Mouse (Mus musculus) lung, postnatal 0 days (tissue): ENCODE measurements around the gene Gm45234. TPM values are rescaled to one million over a fixed set of nuclear protein-coding genes. Genes with fewer than 3 reads are reported as not detected.

ENCODE experiments used
- ATAC-seq: fragments of 200-750 bp; cut with Nextera tagmentation; 2 replicates; pipeline ENCODE4 v1.8.0; 2017; ENCODE audit warnings: moderate library complexity
- DNase-seq: peaks from one replicate; pipeline ENCODE4 v3.0.0-alpha.2; 2016; ENCODE audit warnings: low spot score
- H3K27ac ChIP-seq: fragments of 300-500 bp; sonication (generic); 2 replicates; pipeline ENCODE4 v1.5.1; 2014; ENCODE audit warnings: antibody characterized with exemption, mild to moderate bottlenecking, low read length, mixed read lengths
- H3K27me3 ChIP-seq: fragments of 300-500 bp; sonication (generic); replicated peaks from 2 replicates; pipeline ENCODE4 v1.6.1; 2014; ENCODE audit warnings: low read length, mixed read lengths; ENCODE audit not compliant: insufficient read depth
- H3K36me3 ChIP-seq: fragments of 300-500 bp; sonication (generic); 2 replicates; pipeline ENCODE4 v1.6.1; 2014; ENCODE audit warnings: low read length, mixed read lengths; ENCODE audit not compliant: insufficient read depth
- H3K4me1 ChIP-seq: fragments of 300-500 bp; sonication (generic); 2 replicates; pipeline ENCODE4 v1.6.1; 2014; ENCODE audit warnings: antibody characterized with exemption, low read depth, low read length, mixed read lengths; ENCODE audit not compliant: insufficient read depth
- H3K4me2 ChIP-seq: fragments of 300-500 bp; sonication (generic); replicated peaks from 2 replicates; pipeline ENCODE4 v1.6.1; 2014; ENCODE audit warnings: low read depth, mild to moderate bottlenecking, low read length, moderate library complexity, mixed read lengths
- H3K4me3 ChIP-seq: fragments of 300-500 bp; sonication (generic); 2 replicates; pipeline ENCODE4 v1.5.1; 2014; ENCODE audit warnings: low read depth, low read length
- H3K9ac ChIP-seq: fragments of 300-500 bp; sonication (generic); replicated peaks from 2 replicates; pipeline ENCODE4 v1.6.1; 2014; ENCODE audit warnings: low read depth, mild to moderate bottlenecking
- H3K9me3 ChIP-seq: fragments of 300-500 bp; sonication (generic); 2 replicates; pipeline ENCODE4 v1.6.1; 2016; ENCODE audit warnings: low read length, mixed read lengths
- CTCF ChIP-seq: IDR thresholded peaks from 2 replicates; pipeline ENCODE4 v1.5.1; 2016; ENCODE audit warnings: antibody characterized with exemption, mild to moderate bottlenecking
- EP300 ChIP-seq: IDR thresholded peaks from 2 replicates; pipeline ENCODE4 v1.6.1; 2016; ENCODE audit warnings: antibody characterized with exemption, mild to moderate bottlenecking, control low read depth
- WGBS: fragments of 180-500 bp; shearing (Covaris S2); extraction: QIAGEN DNeasy Blood & Tissue Kit; methylation state at CpG from one replicate; pipeline ENCODE4 v1.1.7; 2014; 5-methylcytosine and 5-hydroxymethylcytosine counted together
- polyA plus RNA-seq: library from polyadenylated mRNA; unstranded; fragments of >200 nt; fragmentation: Nextera tagmentation; extraction: Ambion mirVana; gene quantifications from 2 replicates; pipeline ENCODE4 v1.2.1, GENCODE M21; 2015

Gm45234 gene
- polyA plus RNA-seq, 1 experiment from 2014 or later = not detected

DNA sequence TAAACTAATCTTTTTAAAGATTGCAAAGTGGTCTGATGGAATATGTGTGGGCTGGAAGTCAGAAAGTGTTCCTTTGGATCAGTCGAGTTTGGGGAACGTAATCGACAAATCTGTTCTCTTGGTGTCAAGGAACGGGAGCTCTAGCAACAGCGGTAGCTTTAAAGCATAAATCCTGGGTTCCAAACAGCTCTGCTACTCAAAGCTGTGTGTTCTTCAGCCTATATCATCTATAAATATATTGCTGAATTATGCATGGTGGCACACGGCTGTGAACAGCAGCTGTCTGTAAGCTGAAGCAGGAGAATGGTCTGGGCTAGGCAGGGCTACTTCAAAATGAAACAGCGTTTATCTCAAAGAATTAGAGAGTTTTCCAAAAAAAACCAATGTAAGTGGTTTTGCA lies 25.1 kb upstream of the Gm45234 start:
- TF ChIP-seq CTCF (no peak), EP300 (no peak)
- H3K4me3 ChIP-seq = no peak overlapping the region
- H3K9me3 ChIP-seq = no peaks in the 10 kb centered on the region
- 0 out of 2 replicates have a peak, but pooled peaks cover 4% of the 10 kb centered on the region for H3K4me1 ChIP-seq
- no peaks in the 10 kb centered on the region for H3K36me3 ChIP-seq
- no peak overlapping the region for H3K27ac ChIP-seq
- no peak overlapping the region for H3K9ac ChIP-seq
- ATAC-seq (no peak), DNase-seq (no peak)
- H3K27me3 ChIP-seq = no peaks in the 10 kb centered on the region
- 88% methylated on average over 7 of the region's 7 CpGs for WGBS
- H3K4me2 ChIP-seq = no peak overlapping the region

DNA sequence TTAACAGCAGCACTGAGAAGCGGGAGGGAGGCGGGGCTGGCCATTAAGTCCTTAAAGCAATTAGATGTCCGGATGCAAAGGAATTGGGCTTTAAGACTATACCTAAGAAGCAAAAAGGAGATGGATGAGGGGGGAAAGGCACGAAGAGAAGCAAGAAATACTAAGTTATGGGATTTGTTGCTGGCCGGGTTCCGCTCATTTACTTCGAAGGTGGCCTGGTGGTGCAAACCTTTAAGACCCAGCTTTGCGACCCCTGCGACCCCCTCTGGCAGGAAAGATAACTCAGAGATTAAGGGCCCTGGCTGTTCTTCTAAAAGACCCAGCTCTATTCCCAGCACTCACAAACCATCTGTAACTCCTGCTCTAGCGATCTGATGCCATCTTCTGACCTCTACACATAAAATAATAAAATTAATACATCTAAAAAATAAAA lies 24.2 kb upstream of the Gm45234 start:
- H3K27ac ChIP-seq = no peak overlapping the region
- H3K36me3 ChIP-seq = no peaks in the 10 kb centered on the region
- TF ChIP-seq EP300 = no peak
- DNase-seq = peak; percentile 76
- no peak overlapping the region for H3K9ac ChIP-seq
- H3K4me3 ChIP-seq = peak overlapping the region; percentile 19
- ATAC-seq = peak; percentile 48; the same call in 1 of the 2 replicates
- 0 out of 2 replicates have a peak, but pooled peaks cover 4% of the 10 kb centered on the region for H3K4me1 ChIP-seq
- peak overlapping the region; percentile 58 for H3K4me2 ChIP-seq
- WGBS = 4% methylated on average over 10 of the region's 10 CpGs
- H3K27me3 ChIP-seq = no peaks in the 10 kb centered on the region
- no peaks in the 10 kb centered on the region for H3K9me3 ChIP-seq

DNA sequence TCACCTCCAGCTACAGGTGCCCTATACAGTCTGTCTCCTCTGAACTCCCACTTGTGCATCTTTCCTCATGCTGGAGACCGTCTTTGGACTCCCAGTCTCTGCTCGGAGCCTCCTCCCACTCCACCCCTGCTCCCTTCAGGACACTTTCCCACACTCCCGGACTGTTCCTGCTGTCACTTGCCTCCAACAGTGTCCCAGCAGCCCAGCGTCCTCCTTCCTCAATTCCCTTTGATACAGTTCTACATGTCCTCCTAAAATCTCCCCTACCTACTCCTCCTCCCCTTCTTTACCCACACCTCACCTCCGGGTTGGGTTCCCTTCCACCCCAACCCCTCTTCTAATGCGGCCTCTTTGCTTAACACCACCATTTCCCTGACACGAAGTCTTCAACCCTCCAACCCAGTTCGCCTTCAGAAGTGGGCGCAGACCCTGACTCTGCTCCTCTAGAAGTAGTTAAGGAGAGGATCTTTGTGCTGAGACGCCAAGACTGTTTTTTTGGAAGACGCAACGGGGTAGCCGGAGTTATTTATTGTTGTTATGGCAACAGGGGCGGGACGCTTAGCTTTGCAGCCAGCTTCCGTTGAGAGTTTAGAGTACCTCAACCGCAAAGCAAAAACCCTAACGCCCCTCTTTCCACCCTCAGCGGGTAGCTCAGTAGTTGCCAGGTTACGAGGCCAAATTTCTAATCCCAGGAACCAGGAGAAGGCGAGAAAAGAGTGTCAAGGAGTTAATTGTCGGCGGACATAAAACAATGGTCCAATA lies 23.6 kb upstream of the Gm45234 start, which contains the start of gene Lrrc23:
Gene Lrrc23, minus strand, starts transcription at position 506 of the 762 bp plus-strand sequence.
- H3K4me1 ChIP-seq = 0 out of 2 replicates have a peak, but pooled peaks cover 4% of the 10 kb centered on the region
- WGBS = 2% methylated on average over 23 of the region's 23 CpGs
- DNase-seq = peak; percentile 81
- H3K9me3 ChIP-seq = no peaks in the 10 kb centered on the region
- TF ChIP-seq CTCF = no peak
- TF ChIP-seq EP300 = no peak
- H3K27me3 ChIP-seq = no peaks in the 10 kb centered on the region
- H3K4me2 ChIP-seq = peak within 1 kb of the TSS; percentile 58
- no peaks in the 10 kb centered on the region for H3K36me3 ChIP-seq
- H3K9ac ChIP-seq = no peak within 1 kb of the TSS
- H3K27ac ChIP-seq = no peak within 1 kb of the TSS
- ATAC-seq = peak; percentile 65
- H3K4me3 ChIP-seq = peak within 1 kb of the TSS; percentile 19

DNA sequence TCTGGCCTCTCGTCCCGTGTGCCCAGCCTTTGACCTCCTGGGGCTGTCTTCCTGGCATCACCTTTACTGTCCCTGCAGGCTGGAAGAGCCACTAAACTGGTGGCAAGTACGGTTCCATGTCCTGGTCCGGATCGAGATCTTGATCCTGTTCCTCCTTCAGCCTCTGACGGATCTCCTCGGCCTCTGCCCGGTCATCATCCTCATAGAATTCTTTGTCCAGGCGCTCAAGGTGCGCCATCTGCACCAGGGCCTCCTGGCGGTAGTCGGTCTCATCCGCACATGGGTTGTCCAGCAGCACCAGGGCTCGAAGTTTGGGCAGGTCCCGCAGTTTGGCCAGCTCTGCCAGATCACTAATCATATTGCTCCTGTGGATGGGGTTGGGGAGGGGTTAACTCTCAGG lies 14.7 kb upstream of the Gm45234 start:
- Histone ChIP-seq H3K27me3 (no peaks in the 10 kb centered on the region), H3K27ac (no peak overlapping the region), H3K4me3 (no peak overlapping the region), H3K9me3 (no peaks in the 10 kb centered on the region), H3K4me1 (peaks cover 3% of the 10 kb centered on the region; the same call in 1 of the 2 replicates), H3K9ac (no peak overlapping the region), H3K4me2 (no peak overlapping the region), H3K36me3 (no peaks in the 10 kb centered on the region)
- TF ChIP-seq CTCF (no peak), EP300 (no peak)
- WGBS = 82% methylated on average over 15 of the region's 15 CpGs
- no peak for ATAC-seq
- DNase-seq = no peak

DNA sequence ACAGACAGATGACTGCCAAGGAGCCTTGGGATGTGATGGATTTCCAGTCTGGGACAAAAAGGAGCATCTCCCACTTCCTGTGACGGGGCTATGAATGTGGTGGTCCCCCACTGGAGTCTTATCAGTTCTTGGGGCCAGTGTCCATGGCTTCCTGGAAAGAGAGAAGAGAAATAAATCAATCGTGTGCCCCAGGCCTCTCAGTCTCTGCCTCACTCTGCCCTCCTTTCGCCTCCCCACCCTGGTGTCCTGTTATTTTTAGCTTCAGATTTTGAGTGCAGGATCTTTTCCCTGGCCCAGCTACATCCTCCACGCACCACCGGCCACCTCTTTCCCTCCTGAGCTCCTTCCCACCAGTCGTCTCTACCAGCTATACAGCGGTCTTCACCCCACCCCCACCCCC lies 14.2 kb upstream of the Gm45234 start:
- H3K9ac ChIP-seq = no peak overlapping the region
- DNase-seq = no peak
- 0 out of 2 replicates have a peak overlapping the region, but pooled peaks have one; percentile 48 for H3K4me3 ChIP-seq
- H3K36me3 ChIP-seq = no peaks in the 10 kb centered on the region
- peaks cover 3% of the 10 kb centered on the region; the same call in 1 of the 2 replicates for H3K4me1 ChIP-seq
- ATAC-seq = no peak
- no peaks in the 10 kb centered on the region for H3K27me3 ChIP-seq
- H3K4me2 ChIP-seq = peak overlapping the region; percentile 80; the same call in 1 of the 2 replicates
- TF ChIP-seq EP300 (no peak), CTCF (no peak)
- H3K27ac ChIP-seq = no peak overlapping the region
- WGBS = 48% methylated on average over 7 of the region's 7 CpGs
- no peaks in the 10 kb centered on the region for H3K9me3 ChIP-seq

DNA sequence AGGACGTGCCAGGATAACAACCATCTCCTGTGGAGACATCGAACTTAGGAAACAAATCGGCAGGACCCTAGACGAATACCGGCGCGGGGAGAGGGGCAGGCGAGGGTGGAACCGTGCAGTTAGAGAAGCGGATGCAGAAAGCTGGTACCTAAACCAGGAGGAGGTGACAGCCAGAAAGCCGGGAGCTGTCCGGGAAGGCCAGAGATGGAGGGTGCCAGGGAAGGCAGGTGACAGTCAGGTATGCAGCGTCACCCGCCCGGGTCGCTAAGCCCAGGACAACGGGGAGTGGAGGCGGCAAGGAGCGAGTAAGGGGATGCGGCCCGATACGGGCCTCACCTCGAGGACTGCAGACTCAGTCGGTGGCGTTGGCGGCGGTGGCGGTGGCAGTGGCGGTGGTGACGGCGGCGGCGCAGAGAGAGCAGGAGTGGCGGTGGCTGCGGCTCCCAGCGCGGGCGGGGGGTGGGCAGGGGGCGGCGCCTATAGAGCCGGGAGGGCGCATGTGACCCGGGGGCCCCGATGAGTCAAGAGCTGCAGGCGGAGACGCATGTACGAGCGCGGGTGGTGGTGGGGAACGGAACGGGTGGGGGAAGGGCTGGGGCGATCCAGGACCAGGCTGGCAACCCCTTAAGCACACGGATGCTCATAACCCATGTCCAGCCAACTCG lies 13.4 kb upstream of the Gm45234 start, which contains the start of gene Eno2:
Gene Eno2, minus strand, starts transcription at position 573 of the 665 bp plus-strand sequence.
- Histone ChIP-seq H3K4me3 (peak within 1 kb of the TSS; percentile 48), H3K36me3 (no peaks in the 10 kb centered on the region), H3K4me2 (peak within 1 kb of the TSS; percentile 80), H3K9me3 (no peaks in the 10 kb centered on the region), H3K27me3 (no peaks in the 10 kb centered on the region), H3K27ac (no peak within 1 kb of the TSS), H3K4me1 (peaks cover 3% of the 10 kb centered on the region; the same call in 1 of the 2 replicates), H3K9ac (peak within 1 kb of the TSS; percentile 23; the same call in 1 of the 2 replicates)
- DNase-seq (peak; percentile 53), ATAC-seq (peak; percentile 81)
- TF ChIP-seq CTCF (no peak), EP300 (no peak)
- 2% methylated on average over 44 of the region's 54 CpGs for WGBS
